Mouse (Mus musculus) embryonic facial prominence, embryonic 12.5 days (tissue): ENCODE measurements around the gene Pcgf2. TPM values are rescaled to one million over a fixed set of nuclear protein-coding genes. Genes with fewer than 3 reads are reported as not detected.

Experiments
- ATAC-seq: fragments of 200-750 bp; cut with Nextera tagmentation; 2 replicates; pipeline ENCODE4 v1.8.0; 2017; ENCODE audit not compliant: insufficient number of reproducible peaks, insufficient read depth, low FRiP score, low TSS enrichment
- H3K27ac ChIP-seq: fragments of 300-500 bp; sonication (generic); 2 replicates; pipeline ENCODE4 v1.5.1; 2016; ENCODE audit warnings: mild to moderate bottlenecking
- H3K27me3 ChIP-seq: fragments of 300-500 bp; sonication (generic); 2 replicates; pipeline ENCODE4 v1.6.1; 2016; ENCODE audit warnings: mild to moderate bottlenecking, moderate library complexity
- H3K36me3 ChIP-seq: fragments of 300-500 bp; sonication (generic); 2 replicates; pipeline ENCODE4 v1.6.1; 2016; ENCODE audit warnings: mild to moderate bottlenecking
- H3K4me1 ChIP-seq: fragments of 300-500 bp; sonication (generic); 2 replicates; pipeline ENCODE4 v1.6.1; 2016
- H3K4me2 ChIP-seq: fragments of 300-500 bp; sonication (generic); replicated peaks from 2 replicates; pipeline ENCODE4 v1.6.1; 2016; ENCODE audit warnings: mild to moderate bottlenecking, moderate library complexity
- H3K4me3 ChIP-seq: fragments of 300-500 bp; sonication (generic); 2 replicates; pipeline ENCODE4 v1.5.1; 2016; ENCODE audit warnings: mild to moderate bottlenecking
- H3K9ac ChIP-seq: fragments of 300-500 bp; sonication (generic); 2 replicates; pipeline ENCODE4 v1.6.1; 2016; ENCODE audit warnings: mild to moderate bottlenecking, moderate library complexity
- H3K9me3 ChIP-seq: fragments of 300-500 bp; sonication (generic); 2 replicates; pipeline ENCODE4 v1.6.1; 2016; ENCODE audit warnings: mild to moderate bottlenecking, moderate library complexity
- WGBS: fragments of 180-500 bp; shearing (Covaris S2); methylation state at CpG from one replicate; pipeline ENCODE4 v1.1.7; 2016; 5-methylcytosine and 5-hydroxymethylcytosine counted together
- polyA plus RNA-seq: library from polyadenylated mRNA; unstranded; fragments of >200 nt; fragmentation: Nextera tagmentation; extraction: Ambion mirVana; gene quantifications from 2 replicates; pipeline ENCODE4 v1.2.1, GENCODE M21; 2016

The Pcgf2 gene
- polyA plus RNA-seq, 1 experiment from 2014 or later = 21.6 TPM

DNA sequence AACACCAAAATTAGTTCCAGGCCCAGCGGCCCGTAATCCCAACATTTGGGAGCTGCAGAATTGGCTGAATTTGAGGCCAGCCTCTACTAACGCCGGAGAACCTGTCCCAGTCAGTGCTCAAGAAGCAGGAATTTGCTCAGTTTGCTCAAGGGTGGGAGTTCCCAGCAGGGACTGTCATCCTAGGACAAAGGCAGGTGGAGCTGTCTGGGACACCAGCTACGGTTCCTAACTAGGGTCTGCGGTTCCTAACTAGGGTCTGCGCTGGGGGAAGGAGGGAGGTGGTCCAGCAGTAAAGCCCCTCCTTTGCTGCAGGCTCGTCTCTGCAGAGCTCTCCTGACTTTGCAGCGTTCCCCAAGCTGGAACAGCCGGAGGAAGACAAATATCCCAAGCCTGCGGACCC, 27.1 kb downstream of the Pcgf2 start:
- Histone ChIP-seq H3K4me2 (no peak overlapping the region), H3K9me3 (no peaks in the 10 kb centered on the region), H3K4me3 (no peak overlapping the region), H3K27me3 (no peaks in the 10 kb centered on the region), H3K36me3 (peaks cover 98% of the 10 kb centered on the region), H3K9ac (no peak overlapping the region), H3K4me1 (peaks cover 30% of the 10 kb centered on the region), H3K27ac (no peak overlapping the region)
- no peak for ATAC-seq
- WGBS = 81% methylated on average over 11 of the region's 11 CpGs

DNA sequence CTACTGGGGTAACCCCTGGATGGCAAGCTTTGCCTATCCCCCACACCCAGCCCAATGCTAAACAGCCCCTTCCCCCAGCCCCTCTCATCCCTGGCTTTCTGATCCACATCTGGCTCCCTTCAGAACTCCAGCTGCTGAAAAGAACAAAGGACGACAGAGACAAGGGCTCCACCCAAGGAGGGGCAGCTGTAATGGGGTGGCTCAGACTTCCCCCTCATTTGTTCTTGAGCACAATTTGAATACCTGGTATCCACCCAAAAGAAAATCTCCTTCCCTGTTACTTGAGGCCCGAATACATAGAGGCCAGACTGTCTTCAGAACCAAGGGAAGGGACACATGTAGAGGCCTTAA, 29.1 kb downstream of the Pcgf2 start:
- Histone ChIP-seq H3K27me3 (no peaks in the 10 kb centered on the region), H3K4me1 (peaks cover 25% of the 10 kb centered on the region), H3K36me3 (peaks cover 94% of the 10 kb centered on the region), H3K9ac (no peak overlapping the region), H3K4me2 (no peak overlapping the region), H3K27ac (peak overlapping the region; percentile 38), H3K9me3 (no peaks in the 10 kb centered on the region), H3K4me3 (no peak overlapping the region)
- ATAC-seq = no peak
- WGBS = 32% methylated on average over 2 of the region's 2 CpGs

DNA sequence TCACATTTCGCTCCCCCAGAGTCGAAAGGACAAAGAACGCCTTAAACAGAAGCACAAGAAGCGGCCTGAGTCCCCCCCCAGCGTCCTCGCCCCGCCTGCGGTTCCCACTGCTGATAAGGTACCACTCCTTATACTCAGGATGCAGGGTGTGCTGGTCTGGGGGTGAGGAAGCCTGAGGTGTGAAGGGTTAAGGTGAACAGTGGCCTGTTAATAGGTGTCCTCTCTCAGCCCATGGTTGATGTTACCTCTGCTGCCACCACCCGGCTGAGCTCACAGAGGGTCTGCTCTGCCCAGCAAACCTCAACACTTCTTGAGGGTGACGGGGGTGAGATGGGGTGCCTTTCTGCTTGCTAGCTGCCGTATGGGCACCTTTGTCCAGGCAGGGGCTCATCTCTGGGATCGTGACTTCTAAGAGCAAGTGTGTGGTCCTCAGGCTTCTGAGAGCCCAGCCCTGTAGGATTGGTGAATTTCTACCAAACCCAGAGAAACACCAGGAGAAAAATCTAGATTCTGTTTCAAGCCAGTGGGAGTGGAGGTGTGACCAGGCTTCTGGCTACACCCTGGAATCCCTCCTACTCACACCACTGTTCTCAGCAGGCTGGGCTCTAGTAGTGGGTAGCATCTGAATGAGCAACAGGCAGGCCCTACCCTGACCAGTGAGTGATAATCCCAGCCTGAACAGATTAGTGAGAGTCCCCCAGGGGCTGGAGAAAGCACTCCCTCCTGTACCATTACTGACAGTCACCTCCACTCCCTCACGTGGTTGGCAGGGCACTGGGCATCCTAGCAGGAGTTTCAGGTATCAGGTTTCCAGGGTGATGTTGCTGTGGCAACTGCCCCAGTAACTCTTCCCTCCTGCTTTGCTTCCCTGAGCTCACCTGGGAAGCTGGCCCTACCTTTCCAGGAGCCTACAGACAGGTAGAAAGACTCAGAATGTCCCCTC, 29.8 kb downstream of the Pcgf2 start:
- 60% methylated on average over 13 of the region's 13 CpGs for WGBS
- Histone ChIP-seq H3K36me3 (peaks cover 94% of the 10 kb centered on the region), H3K4me3 (no peak overlapping the region), H3K9me3 (no peaks in the 10 kb centered on the region), H3K4me2 (no peak overlapping the region), H3K9ac (no peak overlapping the region), H3K27me3 (no peaks in the 10 kb centered on the region), H3K27ac (peak overlapping the region; percentile 30), H3K4me1 (peaks cover 27% of the 10 kb centered on the region)
- 0 out of 2 replicates have a peak, but pooled peaks have one; percentile 12 for ATAC-seq

DNA sequence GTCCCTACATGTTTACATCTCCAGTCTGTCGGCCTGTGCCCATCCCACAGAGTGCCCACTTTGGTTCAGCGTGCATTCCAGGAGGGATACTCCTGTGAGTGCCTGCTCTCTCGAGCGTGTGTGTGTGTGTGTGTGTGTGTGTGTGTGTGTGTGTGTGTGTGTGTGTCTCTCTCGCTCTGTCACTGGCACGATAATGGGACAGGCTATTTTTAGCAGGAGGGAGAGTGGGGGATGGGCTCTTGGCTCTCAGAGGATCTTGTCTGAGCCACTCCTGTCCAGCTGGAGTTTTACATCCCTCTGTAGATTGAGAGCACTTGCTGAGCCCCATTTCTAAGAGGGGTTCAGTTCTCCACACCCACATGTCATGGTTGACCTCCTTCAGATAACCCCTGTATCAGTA, 30.5 kb downstream of the Pcgf2 start:
- Histone ChIP-seq H3K4me3 (no peak overlapping the region), H3K27ac (0 out of 2 replicates have a peak overlapping the region, but pooled peaks have one; percentile 30), H3K4me1 (peaks cover 33% of the 10 kb centered on the region), H3K9me3 (no peaks in the 10 kb centered on the region), H3K27me3 (no peaks in the 10 kb centered on the region), H3K4me2 (no peak overlapping the region), H3K9ac (no peak overlapping the region), H3K36me3 (peaks cover 92% of the 10 kb centered on the region)
- 23% methylated on average over 6 of the region's 6 CpGs for WGBS
- ATAC-seq = no peak

DNA sequence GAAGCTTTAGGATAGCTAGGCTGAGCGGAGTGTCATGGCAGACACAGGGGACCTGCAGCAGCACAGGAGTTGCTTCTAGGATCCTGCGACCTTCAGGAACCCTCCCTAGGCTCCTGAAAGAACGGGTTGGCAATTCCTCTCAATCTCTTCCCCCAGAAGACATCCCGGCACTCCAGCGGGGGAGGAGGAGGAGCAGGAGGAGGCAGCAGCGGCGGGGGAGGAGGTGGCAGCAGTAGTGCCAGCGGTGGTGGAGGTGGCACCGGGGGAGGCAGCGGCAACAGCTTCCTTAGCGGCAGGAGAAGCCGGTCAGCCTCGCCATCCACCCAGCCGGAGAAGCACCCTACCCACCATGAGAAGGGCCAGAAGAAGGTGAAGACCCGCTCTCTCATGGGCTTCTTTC, 31.0 kb downstream of the Pcgf2 start:
- peaks cover 86% of the 10 kb centered on the region for H3K36me3 ChIP-seq
- H3K9me3 ChIP-seq = no peaks in the 10 kb centered on the region
- H3K4me2 ChIP-seq = no peak overlapping the region
- H3K27ac ChIP-seq = no peak overlapping the region
- no peak overlapping the region for H3K4me3 ChIP-seq
- H3K27me3 ChIP-seq = no peaks in the 10 kb centered on the region
- ATAC-seq = no peak
- H3K9ac ChIP-seq = peak overlapping the region; percentile 17; the same call in 1 of the 2 replicates
- 50% methylated on average over 15 of the region's 15 CpGs for WGBS
- H3K4me1 ChIP-seq = peaks cover 39% of the 10 kb centered on the region

DNA sequence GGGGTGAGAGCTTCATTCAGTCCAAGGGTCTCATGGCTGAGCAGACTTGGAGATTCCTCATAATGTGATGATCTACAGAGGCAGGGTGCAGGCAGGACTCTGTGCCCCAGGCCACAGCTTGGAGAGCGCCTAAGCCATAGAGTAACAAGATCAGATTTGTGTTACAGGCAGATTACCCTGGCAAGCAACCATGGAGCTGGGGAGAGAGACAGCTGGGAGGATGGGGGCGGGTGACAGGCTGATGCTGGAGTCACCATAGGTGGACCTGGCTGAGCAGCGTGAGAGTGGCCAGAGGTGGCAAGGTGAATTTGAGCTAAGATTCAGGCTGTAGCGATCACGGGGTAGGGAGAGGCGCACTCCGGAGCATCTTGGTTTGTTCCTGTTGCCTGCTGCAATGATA, 32.1 kb downstream of the Pcgf2 start:
- Histone ChIP-seq H3K4me2 (no peak overlapping the region), H3K27ac (no peak overlapping the region), H3K4me3 (no peak overlapping the region), H3K4me1 (peaks cover 40% of the 10 kb centered on the region), H3K27me3 (no peaks in the 10 kb centered on the region), H3K9me3 (no peaks in the 10 kb centered on the region), H3K9ac (no peak overlapping the region), H3K36me3 (peaks cover 75% of the 10 kb centered on the region)
- 86% methylated on average over 7 of the region's 7 CpGs for WGBS
- ATAC-seq = no peak

DNA sequence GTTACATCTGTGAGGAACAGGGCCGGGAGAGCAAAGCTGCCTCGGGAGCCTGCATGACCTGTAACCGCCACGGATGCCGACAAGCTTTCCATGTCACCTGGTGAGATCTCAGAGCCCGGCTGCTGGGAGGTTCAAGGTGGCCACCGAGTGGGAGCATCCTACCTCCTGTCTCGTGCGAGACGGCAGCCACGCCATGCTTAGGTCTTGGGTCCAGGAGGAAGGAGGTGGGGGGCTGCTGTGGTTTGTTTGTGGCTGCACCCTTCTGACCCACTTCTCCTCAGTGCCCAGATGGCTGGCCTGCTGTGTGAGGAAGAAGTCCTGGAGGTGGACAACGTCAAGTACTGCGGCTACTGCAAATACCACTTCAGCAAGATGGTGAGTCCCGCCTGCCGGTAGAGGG, 33.5 kb downstream of the Pcgf2 start:
- WGBS = 86% methylated on average over 15 of the region's 15 CpGs
- peaks cover 62% of the 10 kb centered on the region for H3K36me3 ChIP-seq

DNA sequence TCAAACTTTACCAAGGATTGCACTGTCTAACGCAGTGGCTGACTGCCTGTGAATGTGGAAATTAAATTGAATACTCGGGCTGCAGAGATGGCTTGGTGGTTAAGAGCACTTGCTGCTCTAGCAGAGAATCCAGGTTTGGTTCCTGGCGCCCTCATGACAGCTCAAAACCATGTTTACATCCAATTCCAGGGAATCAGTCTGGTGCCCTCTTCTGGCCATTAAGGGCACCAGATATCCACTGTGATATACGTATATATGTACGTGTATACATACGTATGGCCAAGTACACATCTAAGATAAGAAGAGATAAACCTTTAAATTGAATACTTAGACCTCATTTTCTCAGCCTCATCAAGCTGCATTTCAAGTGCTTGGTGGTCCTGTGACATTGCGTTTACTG, 34.1 kb downstream of the Pcgf2 start:
- H3K27me3 ChIP-seq = peaks cover 7% of the 10 kb centered on the region
- peaks cover 50% of the 10 kb centered on the region for H3K4me1 ChIP-seq
- H3K27ac ChIP-seq = no peak overlapping the region
- peaks cover 56% of the 10 kb centered on the region for H3K36me3 ChIP-seq
- no peaks in the 10 kb centered on the region for H3K9me3 ChIP-seq
- H3K9ac ChIP-seq = no peak overlapping the region
- 92% methylated on average over 7 of the region's 7 CpGs for WGBS
- H3K4me2 ChIP-seq = no peak overlapping the region
- no peak overlapping the region for H3K4me3 ChIP-seq
- ATAC-seq = no peak

More for the DNA sequence above, 33.5 kb downstream of the Pcgf2 start:
- no peaks in the 10 kb centered on the region for H3K9me3 ChIP-seq
- no peak overlapping the region for H3K4me3 ChIP-seq
- H3K4me1 ChIP-seq = peaks cover 46% of the 10 kb centered on the region
- H3K9ac ChIP-seq = no peak overlapping the region
- no peak overlapping the region for H3K4me2 ChIP-seq
- no peak for ATAC-seq
- H3K27ac ChIP-seq = no peak overlapping the region
- H3K27me3 ChIP-seq = peaks cover 3% of the 10 kb centered on the region

DNA sequence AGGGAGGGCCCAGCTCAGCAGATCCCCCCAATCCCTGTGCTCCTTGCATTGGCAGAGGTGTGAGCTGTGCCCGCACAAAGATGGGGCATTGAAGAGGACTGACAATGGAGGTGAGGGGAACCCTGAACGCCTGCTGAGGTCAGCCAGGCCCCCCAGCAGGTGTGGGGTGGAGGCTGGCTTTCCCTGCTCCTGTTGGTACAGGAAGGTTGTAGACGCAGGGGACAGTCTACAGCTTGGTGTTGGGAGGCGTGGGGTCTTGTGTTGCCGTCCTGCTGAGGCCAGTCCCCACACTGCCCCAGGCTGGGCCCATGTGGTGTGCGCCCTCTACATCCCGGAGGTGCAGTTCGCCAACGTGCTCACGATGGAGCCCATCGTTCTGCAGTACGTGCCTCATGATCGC, 34.9 kb downstream of the Pcgf2 start:
- Histone ChIP-seq H3K27me3 (peaks cover 7% of the 10 kb centered on the region), H3K4me2 (peak overlapping the region; percentile 65; the same call in 1 of the 2 replicates), H3K4me1 (peaks cover 51% of the 10 kb centered on the region), H3K27ac (no peak overlapping the region), H3K4me3 (peak overlapping the region; percentile 94; the same call in 1 of the 2 replicates), H3K9me3 (no peaks in the 10 kb centered on the region), H3K9ac (no peak overlapping the region), H3K36me3 (peaks cover 48% of the 10 kb centered on the region)
- 91% methylated on average over 13 of the region's 13 CpGs for WGBS
- no peak for ATAC-seq

DNA sequence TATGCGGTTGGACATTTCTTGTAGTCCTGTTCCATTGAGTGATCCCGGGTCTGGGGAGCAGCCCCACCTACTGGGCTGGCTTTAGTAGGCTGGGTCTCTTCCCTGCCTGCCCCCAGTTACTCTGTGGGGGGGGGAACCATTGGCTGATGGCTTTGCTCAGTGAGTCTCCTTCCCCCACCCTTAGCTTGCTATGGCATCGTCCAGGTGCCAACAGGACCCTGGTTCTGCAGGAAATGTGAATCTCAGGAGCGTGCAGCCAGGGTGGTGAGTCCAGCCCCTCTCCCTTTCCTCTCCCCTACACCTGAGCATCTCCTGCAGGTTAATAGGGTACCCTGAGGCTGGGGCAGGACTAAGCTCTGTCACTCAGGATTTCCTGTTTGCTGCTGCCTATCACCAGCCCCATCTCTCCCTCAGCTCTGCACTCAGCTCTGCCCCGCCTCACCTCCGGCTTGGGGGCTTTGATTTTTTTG, 35.5 kb downstream of the Pcgf2 start:
- Histone ChIP-seq H3K4me3 (peak overlapping the region; percentile 94), H3K27ac (peak overlapping the region; percentile 92; the same call in 1 of the 2 replicates), H3K27me3 (peaks cover 7% of the 10 kb centered on the region), H3K4me2 (peak overlapping the region; percentile 65), H3K9me3 (no peaks in the 10 kb centered on the region), H3K9ac (peak overlapping the region; percentile 91; the same call in 1 of the 2 replicates), H3K4me1 (peaks cover 46% of the 10 kb centered on the region), H3K36me3 (peaks cover 42% of the 10 kb centered on the region)
- 29% methylated on average over 6 of the region's 6 CpGs for WGBS
- ATAC-seq = no peak

DNA sequence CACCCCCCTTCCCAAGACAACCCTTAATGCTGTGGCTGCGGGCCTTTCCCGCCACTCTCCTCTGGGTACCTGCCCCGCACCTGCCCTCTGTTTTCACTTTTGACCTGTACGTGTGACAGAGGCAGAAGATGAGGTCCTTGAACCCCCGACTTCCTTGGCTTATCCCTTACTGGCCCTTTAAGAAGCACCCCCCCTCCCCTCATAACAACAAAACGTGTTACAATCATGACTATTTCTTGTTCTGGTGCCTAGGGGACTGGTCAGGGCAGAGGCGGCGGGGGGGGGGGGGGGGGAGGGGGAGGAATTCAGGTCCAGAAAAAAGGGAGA, 36.0 kb downstream of the Pcgf2 start:
- H3K4me3 ChIP-seq = peak overlapping the region; percentile 94
- no peak for ATAC-seq
- 1% methylated on average over 6 of the region's 8 CpGs for WGBS
- H3K27ac ChIP-seq = peak overlapping the region; percentile 92
- H3K36me3 ChIP-seq = peaks cover 37% of the 10 kb centered on the region
- H3K4me1 ChIP-seq = peaks cover 46% of the 10 kb centered on the region
- peak overlapping the region; percentile 65 for H3K4me2 ChIP-seq
- H3K9me3 ChIP-seq = no peaks in the 10 kb centered on the region
- H3K9ac ChIP-seq = peak overlapping the region; percentile 91
- peaks cover 7% of the 10 kb centered on the region for H3K27me3 ChIP-seq
